Mouse (Mus musculus) CH12.LX (cell line): Measurements from ENCODE around the gene Larp4.

Experiments
- CHD2 ChIP-seq: IDR thresholded peaks from 2 replicates; pipeline ENCODE4 v1.6.1; 2011; ENCODE audit warnings: low read length, improper control_type of control experiment
- CTCF ChIP-seq, 2 experiments: IDR thresholded peaks in 1 of 2; conservative IDR thresholded peaks in 1 of 2; 2 replicates each; pipeline ENCODE4 v1.5.1; 2011 to 2012; ENCODE audit warnings: low read depth in 2 of 2, low read length in 2 of 2, improper control_type of control experiment in 1 of 2, inconsistent platforms in 1 of 2, mild to moderate bottlenecking in 1 of 2, moderate library complexity in 1 of 2
- E2F4 ChIP-seq: IDR thresholded peaks from 2 replicates; pipeline ENCODE4 v1.6.1; 2011; ENCODE audit warnings: low read depth, low read length, improper control_type of control experiment; ENCODE audit not compliant: insufficient replicate concordance
- ELF1 ChIP-seq: IDR thresholded peaks from 2 replicates; pipeline ENCODE4 v1.6.1; 2014; ENCODE audit warnings: low read depth, mild to moderate bottlenecking, inconsistent platforms, low read length, improper control_type of control experiment
- EP300 ChIP-seq: IDR thresholded peaks from 2 replicates; pipeline ENCODE4 v1.6.1; 2011; ENCODE audit warnings: low read length, improper control_type of control experiment
- KAT2A ChIP-seq: IDR thresholded peaks from 2 replicates; pipeline ENCODE4 v1.6.1; 2012; ENCODE audit warnings: low read length, improper control_type of control experiment, inconsistent platforms; ENCODE audit not compliant: insufficient replicate concordance
- MEF2A ChIP-seq: IDR thresholded peaks from 2 replicates; pipeline ENCODE4 v1.6.1; 2014; ENCODE audit warnings: low read depth, mild to moderate bottlenecking, inconsistent platforms, low read length, improper control_type of control experiment, borderline replicate concordance
- POLR2A ChIP-seq: IDR thresholded peaks from 2 replicates; pipeline ENCODE4 v1.6.1; 2011; ENCODE audit warnings: low read depth, mild to moderate bottlenecking, improper control_type of control experiment, low read length
- RAD21 ChIP-seq: IDR thresholded peaks from 2 replicates; pipeline ENCODE4 v1.6.1; 2011; ENCODE audit warnings: low read depth, mild to moderate bottlenecking, low read length, improper control_type of control experiment, moderate library complexity
- SIN3A ChIP-seq: IDR thresholded peaks from 2 replicates; pipeline ENCODE4 v1.6.1; 2012; ENCODE audit warnings: low read length, improper control_type of control experiment, inconsistent platforms
- SMC3 ChIP-seq: IDR thresholded peaks from 2 replicates; pipeline ENCODE4 v1.6.1; 2011; ENCODE audit warnings: low read depth, low read length, improper control_type of control experiment
- TCF12 ChIP-seq: IDR thresholded peaks from 2 replicates; pipeline ENCODE4 v1.6.1; 2014; ENCODE audit warnings: low read depth, mild to moderate bottlenecking, inconsistent platforms, low read length, improper control_type of control experiment
- USF1 ChIP-seq: IDR thresholded peaks from 2 replicates; pipeline ENCODE4 v1.6.1; 2014; ENCODE audit warnings: low read depth, mild to moderate bottlenecking, inconsistent platforms, low read length, improper control_type of control experiment

DNA sequence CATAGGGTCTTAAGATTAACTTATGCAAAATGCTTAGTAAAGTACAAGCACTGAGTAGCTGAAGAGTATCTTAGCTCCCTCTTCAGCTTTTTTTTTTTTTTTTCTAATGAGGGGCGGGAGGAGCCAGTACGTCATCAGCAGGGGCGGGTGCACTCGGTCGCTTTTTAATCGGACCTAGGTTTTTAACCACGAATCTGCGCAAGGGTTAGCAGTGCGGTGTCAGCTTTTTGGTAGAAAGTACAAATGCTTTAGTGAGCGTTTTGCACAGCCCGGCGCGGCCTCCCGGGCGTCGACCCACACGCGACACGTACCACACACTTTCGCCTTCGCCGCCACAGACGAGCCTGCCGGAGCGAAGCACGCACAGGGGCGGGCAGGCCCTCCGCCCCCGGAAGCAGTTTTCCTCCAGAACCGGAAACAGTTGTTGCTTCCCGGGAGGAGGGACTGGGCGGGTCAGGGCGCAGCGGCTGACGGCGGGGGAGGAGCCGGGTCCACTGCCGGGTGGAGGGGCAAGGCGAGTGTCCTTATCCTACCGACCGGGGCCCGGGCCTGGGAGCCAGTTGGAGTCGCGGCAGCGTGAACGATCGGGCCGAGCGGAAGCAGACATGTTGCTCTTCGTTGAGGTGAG, 2.6 kb downstream of the Larp4 start:
- TF ChIP-seq ELF1 (peak; percentile 91), CHD2 (peak; percentile 96), SIN3A (peak; percentile 92), CTCF (conservative IDR thresholded peaks at IDR 0.05 in 1 of 2, IDR thresholded peaks at IDR 0.05 in 1 of 2; ENCODE audit: low read depth in 2 of 2, low read length in 2 of 2) (no peak), KAT2A (peak; percentile 95), E2F4 (no peak), USF1 (no peak), TCF12 (peak; percentile 73), RAD21 (no peak), POLR2A (peak; percentile 90), EP300 (no peak), SMC3 (no peak), MEF2A (peak; percentile 63)
